Mouse (Mus musculus): ENCODE data around the gene Eno1.

GRCm38 (mm10) chr4:150280002-150280401, 43.5 kb downstream of the Eno1 start:
- no peak for TF ChIP-seq CTCF (IDR thresholded peaks at IDR 0.05; ENCODE audit: low read depth, low read length)
- no peak for TF ChIP-seq POLR2A (IDR thresholded peaks at IDR 0.05; ENCODE audit: borderline replicate concordance, low read depth, low read length)

Data from bone marrow macrophage, adult 2 months (primary cell).